Mouse (Mus musculus) stomach, embryonic 16.5 days (tissue): ENCODE results near the gene 3110070M22Rik. TPM values are rescaled to one million over a fixed set of nuclear protein-coding genes. Genes with fewer than 3 reads are reported as not detected.

Experiments used
- ATAC-seq: fragments of 200-750 bp; cut with Nextera tagmentation; 2 replicates; pipeline ENCODE4 v1.8.0; 2017; ENCODE audit warnings: moderate number of reproducible peaks, moderate TSS enrichment; ENCODE audit not compliant: insufficient read depth, low FRiP score
- H3K27ac ChIP-seq: fragments of 300-500 bp; sonication (generic); 2 replicates; pipeline ENCODE4 v1.5.1; 2014; ENCODE audit warnings: low read length
- H3K27me3 ChIP-seq: fragments of 300-500 bp; sonication (generic); 2 replicates; pipeline ENCODE4 v1.6.1; 2014; ENCODE audit warnings: low read length, control low read depth, mixed read lengths; ENCODE audit not compliant: control insufficient read depth, insufficient read depth
- H3K36me3 ChIP-seq: fragments of 300-500 bp; sonication (generic); 2 replicates; pipeline ENCODE4 v1.6.1; 2014; ENCODE audit warnings: low read length; ENCODE audit not compliant: control insufficient read depth, insufficient read depth
- H3K4me1 ChIP-seq: fragments of 300-500 bp; sonication (generic); 2 replicates; pipeline ENCODE4 v1.6.1; 2014; ENCODE audit warnings: low read length, control low read depth, mixed read lengths; ENCODE audit not compliant: control insufficient read depth, insufficient read depth
- H3K4me2 ChIP-seq: fragments of 300-500 bp; sonication (generic); 2 replicates; pipeline ENCODE4 v1.6.1; 2014; ENCODE audit warnings: low read depth, low read length, mixed read lengths
- H3K4me3 ChIP-seq: fragments of 300-500 bp; sonication (generic); replicated peaks from 2 replicates; pipeline ENCODE4 v1.5.1; 2014; ENCODE audit warnings: mild to moderate bottlenecking, low read length
- H3K9ac ChIP-seq: fragments of 300-500 bp; sonication (generic); 2 replicates; pipeline ENCODE4 v1.6.1; 2014; ENCODE audit warnings: low read length
- H3K9me3 ChIP-seq: fragments of 300-500 bp; sonication (generic); replicated peaks from 2 replicates; pipeline ENCODE4 v1.6.1; 2016; ENCODE audit warnings: low read length, control low read depth; ENCODE audit not compliant: control insufficient read depth
- WGBS: fragments of 180-500 bp; shearing (Covaris S2); extraction: QIAGEN DNeasy Blood & Tissue Kit; methylation state at CpG from one replicate; pipeline ENCODE4 v1.1.7; 2014; 5-methylcytosine and 5-hydroxymethylcytosine counted together
- polyA plus RNA-seq: library from polyadenylated mRNA; unstranded; fragments of >200 nt; fragmentation: Nextera tagmentation; extraction: Ambion mirVana; gene quantifications from 2 replicates; pipeline ENCODE4 v1.2.1, GENCODE M21; 2015

3110070M22Rik gene
- polyA plus RNA-seq, 1 experiment from 2014 or later: 1.4 TPM

DNA sequence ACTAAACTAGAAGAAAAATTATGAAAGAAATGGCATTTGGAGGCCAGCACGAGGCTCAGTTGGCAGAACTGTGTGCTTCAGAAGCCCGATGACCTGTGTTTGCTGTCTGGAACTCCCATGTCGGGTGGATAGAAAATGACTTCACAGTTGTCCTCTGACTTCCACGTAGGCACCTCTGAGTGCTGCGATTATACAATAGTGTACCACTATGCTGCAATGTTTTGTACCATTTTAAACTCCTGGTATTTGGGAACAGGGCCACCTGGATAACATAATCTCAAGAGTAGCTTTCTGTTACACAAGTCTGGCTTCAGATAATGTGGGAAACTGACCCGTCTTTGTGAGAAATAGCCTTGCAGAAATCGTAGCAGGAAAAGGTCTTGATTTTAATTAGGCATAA is 31.8 kb downstream of the 3110070M22Rik start:
- Histone ChIP-seq H3K27ac (no peak overlapping the region), H3K4me3 (no peak overlapping the region), H3K9ac (no peak overlapping the region), H3K4me1 (no peaks in the 10 kb centered on the region), H3K4me2 (no peak overlapping the region), H3K9me3 (no peaks in the 10 kb centered on the region), H3K27me3 (no peaks in the 10 kb centered on the region), H3K36me3 (peaks cover 12% of the 10 kb centered on the region)
- WGBS: 85% methylated on average over 7 of the region's 7 CpGs
- no peak for ATAC-seq

- H3K27me3 ChIP-seq: no peaks in the 10 kb centered on the region
- no peak overlapping the region for H3K4me2 ChIP-seq
- no peaks in the 10 kb centered on the region for H3K9me3 ChIP-seq
- no peak for ATAC-seq
- H3K4me1 ChIP-seq: no peaks in the 10 kb centered on the region
- no peak overlapping the region for H3K9ac ChIP-seq
- H3K4me3 ChIP-seq: no peak overlapping the region
- no peak overlapping the region for H3K27ac ChIP-seq
- H3K36me3 ChIP-seq: peaks cover 24% of the 10 kb centered on the region
These were observed 33.1 kb downstream of the 3110070M22Rik start for GRCm38 (mm10) chr13:119455082-119455481.

- Histone ChIP-seq H3K4me2 (no peak overlapping the region), H3K27me3 (no peaks in the 10 kb centered on the region), H3K36me3 (peaks cover 24% of the 10 kb centered on the region), H3K4me3 (no peak overlapping the region), H3K9me3 (no peaks in the 10 kb centered on the region), H3K4me1 (no peaks in the 10 kb centered on the region), H3K9ac (no peak overlapping the region), H3K27ac (no peak overlapping the region)
- no peak for ATAC-seq
- WGBS: 93% methylated on average over 4 of the region's 4 CpGs
These were observed 34.6 kb downstream of the 3110070M22Rik start for GRCm38 (mm10) chr13:119453563-119453962.

DNA sequence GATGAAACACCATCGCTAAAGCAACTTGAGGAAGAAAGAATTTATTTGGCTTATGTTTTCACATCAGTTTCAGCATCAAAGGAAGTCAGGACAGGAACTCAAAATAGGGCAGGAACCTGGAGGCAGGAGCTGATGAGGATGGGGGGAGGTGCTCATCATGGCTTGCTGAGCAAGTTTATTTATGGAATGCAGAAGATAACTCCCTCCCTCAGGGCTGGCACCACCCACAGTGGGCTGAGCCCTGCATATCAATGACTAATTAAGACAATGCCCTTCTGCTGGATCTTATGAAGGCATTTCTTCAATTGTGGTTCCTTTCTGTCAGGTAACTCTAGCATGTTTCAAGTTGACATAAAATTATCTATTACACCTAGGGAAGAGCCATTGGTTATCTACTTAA is 45.9 kb downstream of the 3110070M22Rik start:
- Histone ChIP-seq H3K27ac (no peak overlapping the region), H3K4me3 (no peak overlapping the region), H3K27me3 (no peaks in the 10 kb centered on the region), H3K4me2 (no peak overlapping the region), H3K9me3 (no peaks in the 10 kb centered on the region), H3K4me1 (no peaks in the 10 kb centered on the region), H3K9ac (no peak overlapping the region), H3K36me3 (peaks cover 13% of the 10 kb centered on the region)
- 93% methylated on average over 1 of the region's 1 CpGs for WGBS
- ATAC-seq: no peak

Other genes starting within 250 kb of the 3110070M22Rik start
- 57.0 and 64.1 TPM in 2 replicates for gene Paip1, start 59.8 kb downstream of the 3110070M22Rik start, polyA plus RNA-seq
- gene 4833420G17Rik, start 25.6 kb downstream of the 3110070M22Rik start, polyA plus RNA-seq: 49.5 and 50.8 TPM in 2 replicates
- gene Tmem267, start 344 bp downstream of the 3110070M22Rik start, polyA plus RNA-seq: 0.71 and 0.99 TPM in 2 replicates
- gene Ccl28, start 135.4 kb upstream of the 3110070M22Rik start, polyA plus RNA-seq: 0.08 and 0.19 TPM in 2 replicates
- 209 and 223 TPM in 2 replicates for gene Hmgcs1, start 202.0 kb upstream of the 3110070M22Rik start, polyA plus RNA-seq